Mouse (Mus musculus) CH12.LX (cell line): ENCODE measurements around the gene Ncdn. TPM values are rescaled to one million over a fixed set of nuclear protein-coding genes. Genes with fewer than 3 reads are reported as not detected.

Experiments
- DNase-seq: peaks from one replicate; pipeline ENCODE4 v3.0.0-alpha.2; 2013; ENCODE audit errors: extremely low read depth
- H3K27ac ChIP-seq: 2 replicates; pipeline ENCODE4 v1.5.1; 2012; ENCODE audit warnings: low read depth, mild to moderate bottlenecking, control low read depth, moderate library complexity; ENCODE audit not compliant: insufficient read depth
- H3K27me3 ChIP-seq: replicated peaks from 2 replicates; pipeline ENCODE3; 2012; ENCODE audit warnings: inconsistent platforms
- H3K36me3 ChIP-seq, 2 experiments: replicated peaks in 1 of 2; 2 replicates each; pipeline versions ENCODE3 to v1.6.1; 2012; ENCODE audit warnings: inconsistent platforms in 1 of 2, low read length in 1 of 2, mild to moderate bottlenecking in 1 of 2, mixed read lengths in 1 of 2, moderate library complexity in 1 of 2; ENCODE audit not compliant: control insufficient read depth in 1 of 2, insufficient read depth in 1 of 2
- H3K4me1 ChIP-seq, 2 experiments: 2 replicates each; pipeline ENCODE4 v1.6.1; 2012; ENCODE audit warnings: inconsistent platforms in 1 of 2, moderate library complexity in 1 of 2; ENCODE audit not compliant: insufficient read depth in 2 of 2, control insufficient read depth in 1 of 2
- H3K4me2 ChIP-seq: 2 replicates; pipeline ENCODE4 v1.6.1; 2012; ENCODE audit warnings: low read depth, mild to moderate bottlenecking, control low read depth; ENCODE audit not compliant: poor library complexity, insufficient read depth, severe bottlenecking
- H3K4me3 ChIP-seq, 3 experiments: fragments of 150-350 bp in 1 of 3; sonication (generic) in 1 of 3; replicated peaks in 1 of 3; 2 replicates each; pipeline versions ENCODE3 to v1.5.1; 2011 to 2012; ENCODE audit warnings: low read depth in 2 of 3, low read length in 2 of 3, mild to moderate bottlenecking in 2 of 3, moderate library complexity in 2 of 3, control low read depth in 1 of 3, improper control_type of control experiment in 1 of 3, inconsistent platforms in 1 of 3, mixed read lengths in 1 of 3; ENCODE audit not compliant: poor library complexity in 1 of 3
- H3K79me2 ChIP-seq: replicated peaks from 2 replicates; pipeline ENCODE4 v1.6.1; 2012; ENCODE audit warnings: mild to moderate bottlenecking, moderate library complexity; ENCODE audit not compliant: control insufficient read depth, poor library complexity, insufficient read depth, severe bottlenecking; ENCODE audit errors: extremely low read depth
- H3K9ac ChIP-seq: 2 replicates; pipeline ENCODE4 v1.6.1; 2012; ENCODE audit warnings: low read depth, mild to moderate bottlenecking, control low read depth, moderate library complexity; ENCODE audit not compliant: insufficient read depth
- H3K9me3 ChIP-seq: replicated peaks from 2 replicates; pipeline ENCODE3; 2012; ENCODE audit warnings: low read length, inconsistent platforms, mixed read lengths
- CHD1 ChIP-seq: IDR thresholded peaks from 2 replicates; pipeline ENCODE4 v1.6.1; 2012; ENCODE audit warnings: low read depth, low read length, improper control_type of control experiment, inconsistent platforms
- CTCF ChIP-seq, 2 experiments: IDR thresholded peaks in 1 of 2; conservative IDR thresholded peaks in 1 of 2; 2 replicates each; pipeline ENCODE4 v1.5.1; 2011 to 2012; ENCODE audit warnings: low read depth in 2 of 2, low read length in 2 of 2, improper control_type of control experiment in 1 of 2, inconsistent platforms in 1 of 2, mild to moderate bottlenecking in 1 of 2, moderate library complexity in 1 of 2
- E2F4 ChIP-seq: IDR thresholded peaks from 2 replicates; pipeline ENCODE4 v1.6.1; 2011; ENCODE audit warnings: low read depth, low read length, improper control_type of control experiment; ENCODE audit not compliant: insufficient replicate concordance
- ELF1 ChIP-seq: IDR thresholded peaks from 2 replicates; pipeline ENCODE4 v1.6.1; 2014; ENCODE audit warnings: low read depth, mild to moderate bottlenecking, inconsistent platforms, low read length, improper control_type of control experiment
- GABPA ChIP-seq: IDR thresholded peaks from 2 replicates; pipeline ENCODE4 v1.6.1; 2012; ENCODE audit warnings: low read depth, low read length, improper control_type of control experiment, inconsistent platforms; ENCODE audit not compliant: insufficient replicate concordance
- HCFC1 ChIP-seq: IDR thresholded peaks from 2 replicates; pipeline ENCODE4 v1.6.1; 2012; ENCODE audit warnings: low read depth, mild to moderate bottlenecking, inconsistent platforms, low read length, improper control_type of control experiment
- JUN ChIP-seq: IDR thresholded peaks from 2 replicates; pipeline ENCODE4 v1.6.1; 2011; ENCODE audit warnings: low read depth, mild to moderate bottlenecking, low read length, improper control_type of control experiment, moderate library complexity; ENCODE audit not compliant: insufficient read depth
- JUND ChIP-seq: conservative IDR thresholded peaks from 2 replicates; pipeline ENCODE4 v1.6.1; 2011; ENCODE audit warnings: low read depth, low read length, improper control_type of control experiment
- KAT2A ChIP-seq: IDR thresholded peaks from 2 replicates; pipeline ENCODE4 v1.6.1; 2012; ENCODE audit warnings: low read length, improper control_type of control experiment, inconsistent platforms; ENCODE audit not compliant: insufficient replicate concordance
- MEF2A ChIP-seq: IDR thresholded peaks from 2 replicates; pipeline ENCODE4 v1.6.1; 2014; ENCODE audit warnings: low read depth, mild to moderate bottlenecking, inconsistent platforms, low read length, improper control_type of control experiment, borderline replicate concordance
- MYC ChIP-seq: IDR thresholded peaks from 2 replicates; pipeline ENCODE4 v1.6.1; 2011; ENCODE audit warnings: low read depth, mild to moderate bottlenecking, improper control_type of control experiment, low read length
- NRF1 ChIP-seq: IDR thresholded peaks from 2 replicates; pipeline ENCODE4 v1.6.1; 2014; ENCODE audit warnings: low read depth, mild to moderate bottlenecking, inconsistent platforms, low read length, improper control_type of control experiment, moderate library complexity
- POLR2A ChIP-seq: IDR thresholded peaks from 2 replicates; pipeline ENCODE4 v1.6.1; 2011; ENCODE audit warnings: low read depth, mild to moderate bottlenecking, improper control_type of control experiment, low read length
- POLR2AphosphoS2 ChIP-seq: IDR thresholded peaks from 2 replicates; pipeline ENCODE4 v1.6.1; 2011; ENCODE audit warnings: low read depth, low read length, improper control_type of control experiment
- SIN3A ChIP-seq: IDR thresholded peaks from 2 replicates; pipeline ENCODE4 v1.6.1; 2012; ENCODE audit warnings: low read length, improper control_type of control experiment, inconsistent platforms
- SMC3 ChIP-seq: IDR thresholded peaks from 2 replicates; pipeline ENCODE4 v1.6.1; 2011; ENCODE audit warnings: low read depth, low read length, improper control_type of control experiment
- TCF12 ChIP-seq: IDR thresholded peaks from 2 replicates; pipeline ENCODE4 v1.6.1; 2014; ENCODE audit warnings: low read depth, mild to moderate bottlenecking, inconsistent platforms, low read length, improper control_type of control experiment
- USF2 ChIP-seq: conservative IDR thresholded peaks from 2 replicates; pipeline ENCODE4 v1.6.1; 2011; ENCODE audit warnings: low read depth, low read length, improper control_type of control experiment
- ZC3H11A ChIP-seq: IDR thresholded peaks from 2 replicates; pipeline ENCODE4 v1.6.1; 2012; ENCODE audit warnings: low read depth, mild to moderate bottlenecking, inconsistent platforms, low read length, improper control_type of control experiment
- ZKSCAN1 ChIP-seq: IDR thresholded peaks from 2 replicates; pipeline ENCODE4 v1.6.1; 2012; ENCODE audit warnings: low read depth, inconsistent platforms, low read length, improper control_type of control experiment, borderline replicate concordance
- ZMIZ1 ChIP-seq: IDR thresholded peaks from 2 replicates; pipeline ENCODE4 v1.6.1; 2012; ENCODE audit warnings: low read depth, mild to moderate bottlenecking, inconsistent platforms, low read length, improper control_type of control experiment
- dilution Hi-C: fragments of 300-500 bp; cut with MboI; formaldehyde crosslinking; loops from 2 replicates; pipeline ENCODE4 v1.14.3; 2020; ENCODE audit warnings: low sequenced_read_pairs; ENCODE audit not compliant: extremely low pct_unique_long_range_greater_than_20kb, extremely low pct_ligation_motif_present
- in situ Hi-C: fragments of 300-500 bp; cut with MboI; formaldehyde crosslinking; loops from 3 replicates; pipeline ENCODE4 v1.14.3; 2019; ENCODE audit warnings: low sequenced_read_pairs, low pct_ligation_motif_present, low pct_unique_long_range_greater_than_20kb, mixed read lengths
- polyA plus RNA-seq: library from polyadenylated mRNA; unstranded; fragments of >175 nt; gene quantifications from 2 replicates; pipeline ENCODE4 v1.2.1, GENCODE M21; 2012; ENCODE audit warnings: low read depth; ENCODE audit not compliant: insufficient read length
- total RNA-seq, 2 experiments: library from RNA; depleted of rRNA; stranded (reverse); fragments of 300-350 nt in 1 of 2; fragments of >200 nt in 1 of 2; gene quantifications; 2 replicates each; pipeline ENCODE4 v1.2.3; 2012 to 2014

The Ncdn gene
- total and polyA plus RNA-seq, 3 experiments: 18.7 to 41.2 (median 30.6) TPM

DNA sequence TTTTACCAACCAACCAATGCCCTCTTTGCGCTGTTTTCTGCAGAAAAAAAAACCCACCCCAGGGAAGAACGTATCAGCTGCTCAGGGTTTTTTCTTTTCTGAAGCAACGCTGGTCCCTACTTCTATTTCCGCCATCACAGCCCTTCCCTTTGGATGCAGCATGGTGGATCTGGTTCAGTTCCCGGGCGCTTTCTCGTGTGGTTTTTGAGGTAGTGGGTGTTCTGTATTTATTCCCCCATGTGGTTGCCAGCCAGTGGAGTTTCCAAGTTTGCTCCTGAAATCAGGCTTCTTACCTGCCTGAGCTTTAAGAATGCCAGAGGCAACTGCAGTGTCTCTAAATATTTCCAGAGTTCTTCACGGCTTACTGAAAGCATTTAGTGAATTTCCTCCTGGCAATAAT is 29.3 kb upstream of the Ncdn start:
- Histone ChIP-seq H3K4me1 (no peaks in the 10 kb centered on the region), H3K36me3 (peaks cover 0 to 26% of the 10 kb centered on the region in 2 experiments), H3K27me3 (no peaks in the 10 kb centered on the region), H3K9ac (no peak overlapping the region), H3K4me2 (no peak overlapping the region), H3K27ac (no peak overlapping the region), H3K9me3 (no peaks in the 10 kb centered on the region), H3K4me3 (no peak overlapping the region), H3K79me2 (no peaks in the 10 kb centered on the region)
- no peak for DNase-seq
- no peak for TF ChIP-seq USF2
- no peak for TF ChIP-seq CHD1
- no peak for TF ChIP-seq GABPA
- no peak for TF ChIP-seq JUND
- no peak for TF ChIP-seq ZC3H11A
- no peak for TF ChIP-seq POLR2AphosphoS2
- no peak for TF ChIP-seq ZMIZ1
- no peak for TF ChIP-seq NRF1
- no peak for TF ChIP-seq ELF1
- dilution Hi-C loops (no loop called here), in situ Hi-C loops (no loop called here)

GRCm38 (mm10) chr4:126781871-126782270 is 28.6 kb upstream of the Ncdn start:
- in situ Hi-C loops (no loop called here), dilution Hi-C loops (no loop called here)
- H3K27me3 ChIP-seq: no peaks in the 10 kb centered on the region
- no peak overlapping the region for H3K4me3 ChIP-seq
- H3K9ac ChIP-seq: no peak overlapping the region
- H3K4me1 ChIP-seq: no peaks in the 10 kb centered on the region
- TF ChIP-seq SMC3: no peak
- TF ChIP-seq ZMIZ1: no peak
- TF ChIP-seq MEF2A: no peak
- no peak for TF ChIP-seq ZKSCAN1
- TF ChIP-seq HCFC1: no peak
- TF ChIP-seq TCF12: no peak
- TF ChIP-seq CTCF (conservative IDR thresholded peaks at IDR 0.05 in 1 of 2, IDR thresholded peaks at IDR 0.05 in 1 of 2; ENCODE audit: low read depth in 2 of 2, low read length in 2 of 2): no peak
- no peak for TF ChIP-seq KAT2A
- TF ChIP-seq POLR2A: no peak
- no peak for TF ChIP-seq POLR2AphosphoS2
- no peak for TF ChIP-seq SIN3A
- no peak for TF ChIP-seq E2F4
- TF ChIP-seq MYC: no peak
- no peak for TF ChIP-seq JUND
- TF ChIP-seq JUN: no peak
- peaks cover 0 to 27% of the 10 kb centered on the region in 2 experiments for H3K36me3 ChIP-seq
- no peak overlapping the region for H3K27ac ChIP-seq
- DNase-seq: no peak
- no peak overlapping the region for H3K4me2 ChIP-seq
- no peaks in the 10 kb centered on the region for H3K79me2 ChIP-seq
- H3K9me3 ChIP-seq: no peaks in the 10 kb centered on the region
